Mouse (Mus musculus) lung, embryonic 15.5 days (tissue): ENCODE data around the gene Olfr548-ps1. TPM values are rescaled to one million over a fixed set of nuclear protein-coding genes. Genes with fewer than 3 reads are reported as not detected.

Experiments used
- polyA plus RNA-seq: library from polyadenylated mRNA; unstranded; fragments of >200 nt; fragmentation: Nextera tagmentation; extraction: Ambion mirVana; gene quantifications from 2 replicates; pipeline ENCODE4 v1.2.1, GENCODE M21; 2015

Gene Olfr548-ps1
- polyA plus RNA-seq, 1 experiment from 2014 or later: not detected

Other genes with a start within 250 kb of the Olfr548-ps1 start
- gene Rrm1, start 99.2 kb upstream of the Olfr548-ps1 start, polyA plus RNA-seq: 179 and 180 TPM in 2 replicates
- 0.17 and 0.31 TPM in 2 replicates for gene Olfr543, start 59.2 kb upstream of the Olfr548-ps1 start, polyA plus RNA-seq
- 0.08 and 0.09 TPM in 2 replicates for gene Olfr544, start 52.6 kb upstream of the Olfr548-ps1 start, polyA plus RNA-seq
- gene Olfr545, start 41.3 kb upstream of the Olfr548-ps1 start, polyA plus RNA-seq: not detected in 2 replicates
- gene Olfr547, start 6.1 kb upstream of the Olfr548-ps1 start, polyA plus RNA-seq: not detected in 2 replicates
- not detected in 2 replicates for gene Olfr549, start 9.0 kb downstream of the Olfr548-ps1 start, polyA plus RNA-seq
- gene Trim21, start 24.6 kb downstream of the Olfr548-ps1 start, polyA plus RNA-seq: 0.26 and 1.1 TPM in 2 replicates
- gene Olfr550, start 30.5 kb downstream of the Olfr548-ps1 start, polyA plus RNA-seq: not detected in 2 replicates
- not detected in 2 replicates for gene Olfr551, start 51.0 kb downstream of the Olfr548-ps1 start, polyA plus RNA-seq
- not detected in 2 replicates for gene Olfr552, start 56.9 kb downstream of the Olfr548-ps1 start, polyA plus RNA-seq
- not detected in 2 replicates for gene Olfr553, start 77.3 kb downstream of the Olfr548-ps1 start, polyA plus RNA-seq
- gene Olfr554, start 97.5 kb downstream of the Olfr548-ps1 start, polyA plus RNA-seq: not detected in 2 replicates
- gene Olfr555, start 117.9 kb downstream of the Olfr548-ps1 start, polyA plus RNA-seq: not detected in 2 replicates
- not detected in 2 replicates for gene Olfr556, start 124.0 kb downstream of the Olfr548-ps1 start, polyA plus RNA-seq
- 13.2 and 14.0 TPM in 2 replicates for gene Trim68, start 146.4 kb downstream of the Olfr548-ps1 start, polyA plus RNA-seq
- gene Olfr557, start 155.0 kb downstream of the Olfr548-ps1 start, polyA plus RNA-seq: not detected in 2 replicates
- gene Olfr558, start 161.3 kb downstream of the Olfr548-ps1 start, polyA plus RNA-seq: 0.28 and 0.49 TPM in 2 replicates
- gene Olfr33, start 178.2 kb downstream of the Olfr548-ps1 start, polyA plus RNA-seq: not detected in 2 replicates
- not detected in 2 replicates for gene Olfr559, start 186.6 kb downstream of the Olfr548-ps1 start, polyA plus RNA-seq
- gene Olfr560, start 218.5 kb downstream of the Olfr548-ps1 start, polyA plus RNA-seq: 0.09 TPM in 1 of 2 replicates, not detected in the other
- gene Olfr78, start 218.6 kb downstream of the Olfr548-ps1 start, polyA plus RNA-seq: 0.21 and 0.36 TPM in 2 replicates
- not detected in 2 replicates for gene Olfr561, start 230.3 kb downstream of the Olfr548-ps1 start, polyA plus RNA-seq